Mouse (Mus musculus) spleen, postnatal 14 days (tissue): ENCODE measurements around the gene Acaa1b.

ENCODE experiments used
- DNase-seq, 2 experiments: peaks; one replicate each; pipeline ENCODE4 v3.0.0; 2021 to 2022; ENCODE audit warnings: low spot score in 2 of 2

The Acaa1b gene

GRCm38 (mm10) chr9:119156278-119157201 is at the start of gene Acaa1b:
Gene Acaa1b (minus strand): TSS chr9:119157093.
- peak in 1 of 2 experiments; percentile 32 for DNase-seq

DNA sequence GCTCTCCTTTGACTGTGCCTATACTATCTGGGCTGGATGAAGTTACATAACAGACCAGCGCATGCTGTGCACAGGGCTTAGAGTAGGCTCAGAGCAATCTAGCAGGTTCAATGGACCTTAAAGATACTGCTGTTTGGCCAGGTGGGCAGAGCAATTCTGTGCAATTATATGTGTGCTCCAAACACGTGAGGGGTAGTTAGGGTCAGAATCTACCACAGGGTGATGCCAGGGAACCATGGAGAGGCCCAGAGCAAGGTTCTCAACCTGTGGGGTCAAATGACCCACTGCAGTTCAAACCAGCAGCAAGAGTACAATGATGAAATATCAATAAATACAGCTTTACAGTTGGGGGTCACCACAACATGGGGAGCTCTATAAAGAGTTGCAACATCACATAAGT is 49.8 kb upstream of the Acaa1b start:
- no peak for DNase-seq

DNA sequence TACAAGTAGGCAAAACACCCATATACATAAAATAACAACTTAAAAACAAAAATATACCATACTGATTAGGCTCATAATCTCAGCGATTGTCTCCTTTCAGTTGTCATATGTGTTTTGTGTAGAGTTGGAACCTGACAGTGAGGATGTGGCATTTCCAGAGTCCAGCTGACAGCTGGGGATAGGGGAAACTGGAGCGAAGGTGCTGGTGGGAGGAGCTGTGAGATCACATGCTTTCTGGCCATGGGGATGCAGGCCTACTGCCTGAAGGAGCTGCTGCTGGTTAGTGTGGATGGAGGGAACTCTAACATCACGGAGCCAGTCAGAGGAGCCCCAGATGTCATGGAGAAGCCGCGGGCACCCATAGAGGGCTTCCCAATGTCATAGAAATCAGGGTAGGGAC is 48.9 kb upstream of the Acaa1b start:
- DNase-seq: no peak

DNA sequence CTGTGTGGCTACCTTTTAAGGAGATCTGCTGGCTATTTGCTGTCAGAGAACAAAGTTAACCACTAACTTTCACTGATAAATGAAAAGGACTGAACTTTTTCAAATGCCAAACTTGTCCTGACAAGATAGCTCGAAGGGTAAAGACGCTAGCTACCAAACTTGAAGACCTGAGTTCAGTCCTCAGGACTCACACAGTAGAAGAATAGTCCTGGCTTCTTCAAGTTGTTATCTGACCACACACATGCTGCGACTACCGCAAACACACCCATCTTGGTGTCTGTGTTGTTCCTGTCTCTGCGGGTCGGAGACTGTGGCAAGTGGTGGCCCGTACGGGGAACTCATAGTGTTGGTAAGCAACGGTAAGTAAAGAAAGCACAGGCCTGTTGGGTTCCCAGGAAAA is 46.7 kb upstream of the Acaa1b start:
- DNase-seq: no peak

DNA sequence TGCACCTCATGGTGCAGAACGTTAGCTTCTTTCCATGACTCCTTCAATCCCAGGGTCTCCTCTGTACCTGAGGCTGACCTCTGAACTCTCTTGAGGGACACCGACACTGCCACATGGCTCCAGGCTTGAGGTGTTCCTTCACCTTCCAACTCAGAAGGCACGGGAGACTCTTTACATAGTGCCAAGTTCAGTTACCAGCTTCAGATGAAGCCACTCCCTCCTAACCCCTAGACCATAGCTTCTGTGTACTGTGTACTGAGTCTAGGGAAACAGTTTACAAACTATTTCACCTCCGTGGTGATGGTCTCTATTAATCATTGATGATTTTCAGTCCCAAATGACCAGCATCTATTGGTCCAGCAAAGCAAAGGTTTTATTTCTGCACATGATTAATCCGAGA is 44.8 kb upstream of the Acaa1b start:
- DNase-seq: no peak

DNA sequence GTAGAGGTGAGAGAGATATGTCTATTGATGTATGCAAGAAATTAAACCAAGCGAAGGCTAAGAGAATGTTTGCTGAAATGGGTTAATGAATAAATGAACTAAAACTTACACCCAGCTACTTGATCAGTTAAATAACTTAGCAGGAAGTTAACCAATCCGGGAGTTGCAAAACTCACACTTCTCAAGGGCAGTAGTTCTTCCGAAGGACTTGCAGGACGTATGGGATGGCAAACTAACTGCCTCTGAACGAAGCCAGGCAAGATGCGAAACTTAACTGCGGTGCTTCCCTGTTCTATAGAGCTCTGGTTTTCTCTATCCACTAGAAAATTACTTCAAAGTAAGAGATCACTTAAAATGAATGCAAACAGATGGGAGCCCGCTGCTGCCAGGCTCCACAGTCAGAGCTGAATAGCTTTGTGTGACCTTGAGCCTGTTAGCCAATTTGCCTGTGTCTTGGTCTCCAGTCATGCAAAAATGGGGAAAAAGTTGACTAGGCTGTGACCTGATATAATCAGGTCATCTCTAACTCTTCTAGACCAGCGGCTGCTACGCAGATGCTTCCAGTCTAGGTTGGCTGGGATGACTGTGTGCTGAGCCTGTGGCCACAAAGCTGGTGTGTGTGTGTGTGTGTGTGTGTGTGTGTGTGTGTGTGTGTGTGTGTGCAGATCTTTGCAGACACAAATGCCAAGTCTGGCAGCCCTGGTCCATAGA is 42.4 kb upstream of the Acaa1b start:
- no peak for DNase-seq

- peak in 1 of 2 experiments; percentile 4 for DNase-seq
Measured at GRCm38 (mm10) chr9:119192202-119192990, 35.5 kb upstream of the Acaa1b start.

DNA sequence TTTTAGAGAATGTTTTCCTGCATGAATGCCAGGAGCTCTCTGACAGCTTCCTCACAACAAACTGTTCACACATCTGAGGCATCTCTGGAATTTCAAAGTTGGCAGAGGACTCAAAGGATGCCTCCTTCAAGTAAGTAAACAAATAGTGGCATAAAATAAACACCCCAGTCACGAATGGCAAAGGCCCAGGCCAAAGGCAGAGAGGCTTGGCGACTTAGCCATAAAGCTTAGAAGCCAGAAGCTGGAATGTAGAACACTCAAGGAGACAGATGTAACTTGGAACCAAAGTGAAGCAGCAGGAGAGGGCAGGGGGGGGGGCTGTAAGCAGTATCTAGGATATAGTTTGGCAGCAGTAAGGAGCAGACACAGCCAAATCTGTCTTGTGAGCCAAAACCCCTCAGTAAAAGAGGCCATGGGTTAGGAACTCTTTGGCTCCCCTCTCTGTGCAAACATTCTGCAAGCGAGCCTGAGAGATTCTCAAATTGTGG is 24.4 kb upstream of the Acaa1b start:
- DNase-seq: no peak

DNA sequence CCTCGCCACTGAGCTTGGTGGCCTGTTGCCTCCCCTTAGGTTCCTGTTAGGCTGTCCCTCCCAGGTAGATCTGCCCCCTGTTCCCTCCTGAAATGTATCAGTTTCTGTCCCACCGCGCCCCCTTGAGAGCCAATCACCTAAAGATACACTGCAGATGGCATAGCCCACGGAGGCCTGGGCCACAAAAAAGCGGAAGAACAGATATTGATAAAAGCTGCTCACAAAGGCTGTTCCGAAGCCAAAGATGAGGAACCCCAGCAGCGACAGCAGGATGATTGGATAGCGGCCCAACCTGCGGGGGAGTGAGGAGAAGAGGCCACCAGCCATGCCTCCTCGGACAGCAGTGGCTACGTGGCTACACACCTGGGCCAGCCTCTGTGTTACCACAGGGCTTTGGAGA is 22.4 kb upstream of the Acaa1b start:
- DNase-seq: no peak

- DNase-seq: no peak
Measured at GRCm38 (mm10) chr9:119167608-119168007, 10.7 kb upstream of the Acaa1b start.

- DNase-seq: no peak
Measured at GRCm38 (mm10) chr9:119165548-119165947, 8.7 kb upstream of the Acaa1b start.

GRCm38 (mm10) chr9:119164743-119165142 is 7.8 kb upstream of the Acaa1b start:
- no peak for DNase-seq

DNA sequence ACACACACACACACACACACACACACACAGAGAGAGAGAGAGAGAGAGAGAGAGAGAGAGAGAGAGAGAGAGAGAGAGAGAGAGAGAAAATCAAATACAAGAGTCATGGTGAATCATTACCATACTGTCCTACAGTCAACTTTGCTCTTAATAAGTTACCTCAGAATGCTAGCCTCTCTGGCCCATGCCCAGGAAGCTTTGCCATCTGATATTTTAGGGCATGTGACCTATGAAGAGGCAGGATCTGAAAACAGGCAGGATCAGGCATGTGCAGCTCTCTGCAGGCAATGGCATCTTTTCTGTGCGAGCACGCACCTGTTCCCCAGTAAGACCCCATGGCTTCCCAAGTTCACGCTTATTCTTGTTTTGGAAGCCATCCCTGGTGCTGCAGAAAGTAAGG is 3.8 kb upstream of the Acaa1b start:
- no peak for DNase-seq

DNA sequence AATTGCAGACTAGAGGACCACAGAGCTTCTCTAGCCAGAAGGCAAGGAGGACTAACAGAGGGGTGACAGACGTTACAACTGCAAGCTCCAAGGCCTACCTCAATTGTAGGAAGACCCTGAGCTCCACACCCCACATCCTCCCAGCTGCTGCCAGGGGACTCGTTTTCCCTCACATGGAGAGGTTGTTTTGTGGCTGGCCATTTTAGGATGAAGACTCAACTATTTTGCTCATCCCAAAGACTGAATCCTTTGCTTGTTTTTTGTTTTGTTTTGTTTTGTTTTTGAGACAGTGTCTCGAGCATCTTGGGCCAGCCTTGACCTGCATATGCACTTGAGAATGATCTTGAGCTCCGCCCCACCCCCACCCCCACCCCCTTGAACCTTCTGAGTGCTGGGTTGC is 2.0 kb upstream of the Acaa1b start, which contains the start of gene Gm47289:
Gm47289 (plus strand) TSS at position 301 of the 400 bp plus-strand sequence.
- no peak for DNase-seq

DNA sequence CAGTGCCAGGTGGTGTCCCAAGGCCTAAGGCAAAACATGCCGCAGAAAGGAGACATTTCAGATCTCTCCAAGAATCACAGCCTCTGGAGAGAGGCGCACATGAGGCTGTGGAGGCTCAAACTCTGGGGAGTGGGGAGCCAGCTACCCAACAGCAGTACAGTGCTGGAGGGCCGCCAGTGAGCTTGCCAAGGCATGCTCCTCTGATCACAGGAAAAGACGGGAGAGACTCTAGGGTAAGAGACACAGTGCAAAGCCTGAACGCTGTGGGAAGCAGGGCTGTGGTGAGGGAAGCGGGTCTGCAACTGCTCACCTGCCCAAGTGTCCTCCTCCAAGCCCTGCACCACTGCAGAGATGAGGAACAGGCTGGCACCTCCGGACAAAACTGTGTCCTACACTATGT is 1.1 kb downstream of the Acaa1b start:
- no peak for DNase-seq

GRCm38 (mm10) chr9:119155416-119155815 is 1.5 kb downstream of the Acaa1b start:
- no peak for DNase-seq

GRCm38 (mm10) chr9:119151751-119152150 is 5.1 kb downstream of the Acaa1b start:
- DNase-seq: no peak

DNA sequence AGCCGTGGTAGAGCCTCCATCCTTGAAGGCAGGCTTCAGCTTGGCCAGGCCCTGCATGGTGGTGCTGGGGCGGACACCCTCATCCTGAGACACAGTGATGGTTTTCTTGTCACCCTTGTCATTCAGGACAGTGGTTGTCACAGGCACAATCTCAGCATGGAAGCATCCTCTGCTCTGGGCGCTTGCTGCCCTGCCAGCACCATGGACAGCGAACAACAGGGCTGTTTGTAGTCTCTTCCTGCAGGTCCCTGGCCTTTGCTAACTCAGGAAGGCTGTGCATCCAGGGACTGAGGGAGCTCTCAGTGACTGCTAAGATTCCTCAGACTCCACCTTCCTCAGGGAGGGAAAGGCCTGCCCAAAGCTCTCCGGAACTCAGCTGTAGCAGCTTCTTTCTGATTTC is 7.3 kb downstream of the Acaa1b start:
- DNase-seq: no peak

DNA sequence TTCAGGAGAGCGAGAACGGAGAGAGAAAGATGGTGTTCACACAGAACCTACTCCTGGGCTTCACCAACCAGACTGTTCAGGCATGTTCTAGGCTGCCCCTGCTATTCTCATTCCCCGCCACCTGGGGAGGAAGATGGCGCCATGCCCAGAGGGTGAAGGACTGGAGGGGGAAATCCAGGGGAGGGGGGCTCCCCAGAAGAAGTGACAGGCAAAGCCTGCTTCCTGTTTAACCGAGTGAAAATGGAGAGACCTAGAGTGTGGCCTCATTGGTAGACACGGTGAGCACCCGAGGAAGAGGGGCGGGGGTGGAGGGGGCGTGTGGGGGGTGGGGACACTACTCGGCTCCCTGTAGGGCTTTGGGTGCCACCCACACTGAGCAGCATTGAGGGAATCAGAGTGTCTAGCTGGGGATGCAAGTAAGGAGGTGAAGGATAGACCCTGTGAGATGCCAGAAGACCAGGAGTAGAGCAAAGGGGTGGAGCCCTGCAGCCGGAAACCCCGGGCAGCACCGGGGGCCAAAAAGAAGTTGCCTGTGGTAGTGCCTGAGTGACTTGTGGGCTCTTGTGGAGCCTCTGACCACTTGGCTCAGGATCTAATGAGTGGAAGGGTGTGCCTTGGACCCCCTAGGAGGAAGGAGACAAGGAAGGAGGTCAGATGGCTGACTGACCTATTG is 10.7 kb downstream of the Acaa1b start:
- no peak for DNase-seq

- DNase-seq: no peak
Measured at GRCm38 (mm10) chr9:119145638-119146037, 11.3 kb downstream of the Acaa1b start.

DNA sequence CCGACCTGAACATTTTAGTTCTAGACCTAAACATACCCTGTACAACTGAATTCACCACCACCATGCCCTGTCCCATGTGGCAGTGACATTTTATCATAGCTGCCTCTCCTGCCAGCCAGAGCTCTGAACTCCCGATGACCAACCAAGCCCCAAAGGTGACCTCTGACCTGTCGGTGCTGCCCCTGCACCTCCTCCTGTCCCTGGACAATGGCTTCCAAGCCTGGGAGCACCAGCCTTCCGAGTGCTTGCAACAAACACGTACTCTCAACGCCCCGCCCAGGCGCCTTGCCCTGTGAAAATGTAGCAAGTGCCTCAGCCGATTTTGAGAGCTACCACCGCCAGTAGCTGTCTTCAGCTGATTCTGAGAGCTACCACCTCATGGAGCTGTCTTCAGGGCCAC is 11.8 kb downstream of the Acaa1b start:
- no peak for DNase-seq
